Mouse (Mus musculus) kidney, embryonic 16.5 days (tissue): ENCODE measurements at regions not wholly inside any gene's neighbourhood (a gene's known extent, or its start where the extent isn't known, plus 50 kb on each side); places are given as distances from the start of the nearest gene placed in this dataset.

Source experiments
- ATAC-seq: fragments of 200-750 bp; cut with Nextera tagmentation; 2 replicates; pipeline ENCODE4 v1.8.0; 2017; ENCODE audit warnings: moderate TSS enrichment; ENCODE audit not compliant: low FRiP score, low TSS enrichment
- H3K27ac ChIP-seq: fragments of 300-500 bp; sonication (generic); 2 replicates; pipeline ENCODE4 v1.5.1; 2014; ENCODE audit warnings: low read length
- H3K27me3 ChIP-seq: fragments of 300-500 bp; sonication (generic); 2 replicates; pipeline ENCODE4 v1.6.1; 2014; ENCODE audit warnings: low read length, control low read depth, mixed read lengths; ENCODE audit not compliant: insufficient read depth
- H3K36me3 ChIP-seq: fragments of 300-500 bp; sonication (generic); 2 replicates; pipeline ENCODE4 v1.6.1; 2014; ENCODE audit warnings: low read length, control low read depth, mixed read lengths; ENCODE audit not compliant: insufficient read depth
- H3K4me1 ChIP-seq: fragments of 300-500 bp; sonication (generic); 2 replicates; pipeline ENCODE4 v1.6.1; 2014; ENCODE audit warnings: low read length, control low read depth, mixed read lengths; ENCODE audit not compliant: insufficient read depth
- H3K4me2 ChIP-seq: fragments of 300-500 bp; sonication (generic); replicated peaks from 2 replicates; pipeline ENCODE4 v1.6.1; 2014; ENCODE audit warnings: low read depth, low read length
- H3K4me3 ChIP-seq: fragments of 300-500 bp; sonication (generic); 2 replicates; pipeline ENCODE4 v1.5.1; 2014; ENCODE audit warnings: mild to moderate bottlenecking, low read length
- H3K9ac ChIP-seq: fragments of 300-500 bp; sonication (generic); replicated peaks from 2 replicates; pipeline ENCODE4 v1.6.1; 2014; ENCODE audit warnings: low read length
- H3K9me3 ChIP-seq: fragments of 300-500 bp; sonication (generic); 2 replicates; pipeline ENCODE4 v1.6.1; 2016; ENCODE audit warnings: low read length, control low read depth
- WGBS: fragments of 180-500 bp; shearing (Covaris S2); extraction: QIAGEN DNeasy Blood & Tissue Kit; methylation state at CpG from one replicate; pipeline ENCODE4 v1.1.7; 2014; 5-methylcytosine and 5-hydroxymethylcytosine counted together

DNA sequence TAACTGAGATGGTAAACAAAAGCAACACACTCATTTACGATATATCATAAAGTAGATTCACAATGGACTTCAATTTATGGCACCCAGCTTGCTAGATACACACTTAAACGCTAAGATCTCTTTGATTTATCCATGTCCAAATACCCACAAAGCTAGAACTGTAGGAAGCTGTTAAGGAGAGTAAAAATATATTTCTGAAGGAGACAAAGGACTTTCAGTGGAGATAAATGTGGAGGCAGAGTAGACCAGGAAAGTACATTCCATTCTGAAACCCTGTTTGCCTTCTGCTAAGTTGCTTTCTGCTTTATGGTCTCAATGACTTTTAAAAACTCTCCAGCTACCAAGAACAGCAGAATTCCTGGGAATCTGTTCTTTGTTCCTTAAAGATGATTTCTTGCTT lies 701.3 kb upstream of the Pkdcc start:
- Histone ChIP-seq H3K9ac (no peak overlapping the region), H3K4me1 (no peaks in the 10 kb centered on the region), H3K4me3 (no peak overlapping the region), H3K4me2 (no peak overlapping the region), H3K9me3 (no peaks in the 10 kb centered on the region), H3K36me3 (no peaks in the 10 kb centered on the region), H3K27me3 (no peaks in the 10 kb centered on the region), H3K27ac (no peak overlapping the region)
- no peak for ATAC-seq
- 32% methylated on average over 2 of the region's 2 CpGs for WGBS

DNA sequence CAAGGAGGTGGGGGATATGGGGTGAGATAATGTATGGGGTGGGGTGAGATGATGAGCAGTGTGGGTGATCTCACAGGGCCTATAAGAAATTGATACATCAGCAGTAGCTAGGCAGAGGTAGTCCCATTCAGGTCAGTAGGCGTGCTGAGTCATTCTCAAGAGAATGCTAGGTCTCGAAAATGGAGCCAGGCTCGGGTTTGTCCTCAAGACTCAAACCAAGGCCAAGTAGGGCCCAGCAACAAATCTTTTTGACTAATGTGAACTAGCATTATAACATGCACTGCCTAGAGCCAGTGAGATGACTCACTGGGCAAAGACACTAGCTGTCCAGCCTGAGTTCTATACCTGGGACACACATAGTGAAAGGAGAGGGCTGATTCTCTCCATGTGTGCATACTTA lies 710.8 kb upstream of the Pkdcc start:
- no peaks in the 10 kb centered on the region for H3K27me3 ChIP-seq
- H3K9me3 ChIP-seq: no peaks in the 10 kb centered on the region; the same call in 1 of the 2 replicates
- H3K27ac ChIP-seq: no peak overlapping the region
- no peak overlapping the region for H3K4me2 ChIP-seq
- H3K4me1 ChIP-seq: no peaks in the 10 kb centered on the region
- no peak for ATAC-seq
- 84% methylated on average over 3 of the region's 3 CpGs for WGBS
- no peak overlapping the region for H3K9ac ChIP-seq
- no peak overlapping the region for H3K4me3 ChIP-seq
- H3K36me3 ChIP-seq: no peaks in the 10 kb centered on the region

GRCm38 (mm10) chr17:82485544-82485943 lies 729.5 kb upstream of the Pkdcc start:
- Histone ChIP-seq H3K27ac (no peak overlapping the region), H3K9me3 (no peaks in the 10 kb centered on the region), H3K4me3 (no peak overlapping the region), H3K4me2 (no peak overlapping the region), H3K36me3 (no peaks in the 10 kb centered on the region), H3K27me3 (no peaks in the 10 kb centered on the region), H3K4me1 (no peaks in the 10 kb centered on the region), H3K9ac (no peak overlapping the region)
- WGBS: 40% methylated on average over 3 of the region's 3 CpGs
- no peak for ATAC-seq

- no peaks in the 10 kb centered on the region for H3K9me3 ChIP-seq
- H3K27me3 ChIP-seq: no peaks in the 10 kb centered on the region
- no peak overlapping the region for H3K27ac ChIP-seq
- H3K4me3 ChIP-seq: no peak overlapping the region
- no peaks in the 10 kb centered on the region for H3K36me3 ChIP-seq
- 82% methylated on average over 6 of the region's 6 CpGs for WGBS
- H3K4me1 ChIP-seq: no peaks in the 10 kb centered on the region
- H3K4me2 ChIP-seq: no peak overlapping the region
- no peak overlapping the region for H3K9ac ChIP-seq
- ATAC-seq: no peak
Measured at GRCm38 (mm10) chr17:82484609-82485008, 730.5 kb upstream of the Pkdcc start.

DNA sequence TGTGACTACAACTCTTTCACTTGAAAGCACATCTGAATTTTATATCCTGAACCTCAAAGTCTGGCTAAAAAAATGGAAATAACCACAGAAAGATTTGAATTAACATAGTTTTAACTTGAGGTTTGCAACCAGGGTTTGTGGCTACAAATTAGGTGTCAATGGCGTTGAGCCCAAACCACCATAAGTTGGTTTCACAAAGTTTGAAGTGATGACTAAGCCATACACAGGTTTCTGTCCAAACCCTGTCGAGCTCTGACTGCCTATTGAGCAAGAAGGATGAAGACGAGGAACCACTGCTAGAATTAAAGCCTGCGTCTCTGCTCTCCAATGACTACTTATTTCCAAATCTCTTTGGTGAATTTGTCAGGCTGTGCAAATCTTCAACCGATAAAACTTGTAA lies 719.8 kb upstream of the Slc8a1 start:
- Histone ChIP-seq H3K4me1 (no peaks in the 10 kb centered on the region), H3K36me3 (no peaks in the 10 kb centered on the region), H3K4me2 (no peak overlapping the region), H3K9ac (no peak overlapping the region), H3K4me3 (no peak overlapping the region), H3K9me3 (no peaks in the 10 kb centered on the region), H3K27me3 (no peaks in the 10 kb centered on the region), H3K27ac (no peak overlapping the region)
- 87% methylated on average over 5 of the region's 5 CpGs for WGBS
- ATAC-seq: no peak

- Histone ChIP-seq H3K27me3 (no peaks in the 10 kb centered on the region), H3K9me3 (no peaks in the 10 kb centered on the region), H3K4me2 (no peak overlapping the region), H3K9ac (no peak overlapping the region), H3K27ac (no peak overlapping the region), H3K4me1 (no peaks in the 10 kb centered on the region), H3K4me3 (no peak overlapping the region), H3K36me3 (no peaks in the 10 kb centered on the region)
- ATAC-seq: peak; percentile 84
- WGBS: 33% methylated on average over 1 of the region's 1 CpGs
Measured at GRCm38 (mm10) chr17:82453847-82454246, 715.7 kb upstream of the Slc8a1 start.

- no peaks in the 10 kb centered on the region for H3K36me3 ChIP-seq
- no peaks in the 10 kb centered on the region for H3K4me1 ChIP-seq
- H3K4me2 ChIP-seq: no peak overlapping the region
- H3K9ac ChIP-seq: no peak overlapping the region
- H3K4me3 ChIP-seq: no peak overlapping the region
- H3K27ac ChIP-seq: no peak overlapping the region; the same call in 1 of the 2 replicates
- peak; percentile 69; the same call in 1 of the 2 replicates for ATAC-seq
- no peaks in the 10 kb centered on the region for H3K9me3 ChIP-seq
- H3K27me3 ChIP-seq: no peaks in the 10 kb centered on the region
- 62% methylated on average over 3 of the region's 3 CpGs for WGBS
Measured at GRCm38 (mm10) chr17:82439105-82439504, 700.9 kb upstream of the Slc8a1 start.

- no peak overlapping the region for H3K27ac ChIP-seq
- no peak overlapping the region for H3K4me2 ChIP-seq
- no peak overlapping the region for H3K9ac ChIP-seq
- H3K4me1 ChIP-seq: no peaks in the 10 kb centered on the region
- 89% methylated on average over 3 of the region's 3 CpGs for WGBS
- ATAC-seq: no peak
- H3K9me3 ChIP-seq: no peaks in the 10 kb centered on the region
- no peaks in the 10 kb centered on the region for H3K27me3 ChIP-seq
- no peaks in the 10 kb centered on the region for H3K36me3 ChIP-seq
- no peak overlapping the region for H3K4me3 ChIP-seq
Measured at GRCm38 (mm10) chr17:82437206-82437605, 699.0 kb upstream of the Slc8a1 start.

DNA sequence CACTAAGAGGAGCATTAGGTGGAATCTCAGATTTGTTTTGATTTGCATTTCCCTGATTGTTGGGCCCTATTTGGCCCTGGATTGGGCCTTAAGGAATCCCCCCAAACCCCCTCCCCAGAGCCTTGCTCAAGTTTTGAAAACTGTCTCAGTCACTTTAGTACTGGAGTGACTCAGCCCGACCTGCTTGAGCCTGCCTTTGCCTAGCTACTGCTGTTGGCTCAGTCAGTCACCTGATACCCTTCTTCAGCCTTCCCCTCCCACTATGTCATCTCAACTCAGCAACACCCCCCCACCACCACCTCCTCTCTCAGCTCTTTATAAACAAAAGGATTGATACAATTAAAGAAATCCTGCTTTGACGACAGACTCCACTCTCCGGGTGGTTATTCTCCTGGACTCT lies 694.5 kb upstream of the Slc8a1 start:
- peak; percentile 77; the same call in 1 of the 2 replicates for ATAC-seq
- Histone ChIP-seq H3K9ac (no peak overlapping the region), H3K4me3 (no peak overlapping the region), H3K27ac (no peak overlapping the region), H3K4me2 (no peak overlapping the region), H3K4me1 (no peaks in the 10 kb centered on the region), H3K36me3 (no peaks in the 10 kb centered on the region), H3K9me3 (no peaks in the 10 kb centered on the region), H3K27me3 (no peaks in the 10 kb centered on the region)
- WGBS: 37% methylated on average over 3 of the region's 3 CpGs

DNA sequence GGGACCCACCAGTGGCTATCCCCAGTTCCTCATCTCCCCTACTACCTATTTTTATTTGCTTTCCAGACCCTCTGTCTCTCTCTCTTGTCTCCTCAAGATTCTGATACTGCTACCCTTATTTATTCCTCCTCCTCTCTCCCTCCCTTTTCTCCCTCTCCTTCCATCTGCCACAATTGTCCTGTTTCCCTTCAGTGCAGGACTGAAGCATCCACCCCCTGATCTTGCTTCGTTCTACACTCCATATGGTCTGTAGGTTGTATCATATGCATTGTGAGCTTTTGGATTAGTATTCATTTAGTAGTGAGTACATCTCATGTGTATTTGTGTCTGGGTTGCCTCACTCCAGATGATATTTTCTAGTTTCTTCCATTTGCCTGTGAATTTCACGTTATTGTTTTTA lies 670.1 kb upstream of the Slc8a1 start:
- Histone ChIP-seq H3K27ac (no peak overlapping the region), H3K9ac (no peak overlapping the region), H3K4me2 (no peak overlapping the region), H3K4me3 (no peak overlapping the region), H3K4me1 (no peaks in the 10 kb centered on the region), H3K27me3 (no peaks in the 10 kb centered on the region), H3K9me3 (no peaks in the 10 kb centered on the region), H3K36me3 (no peaks in the 10 kb centered on the region)
- WGBS: 88% methylated on average over 2 of the region's 2 CpGs
- no peak for ATAC-seq

- no peaks in the 10 kb centered on the region for H3K27me3 ChIP-seq
- H3K4me3 ChIP-seq: no peak overlapping the region
- H3K4me1 ChIP-seq: no peaks in the 10 kb centered on the region
- no peaks in the 10 kb centered on the region for H3K36me3 ChIP-seq
- H3K4me2 ChIP-seq: no peak overlapping the region
- H3K27ac ChIP-seq: no peak overlapping the region
- no peak overlapping the region for H3K9ac ChIP-seq
- no peaks in the 10 kb centered on the region for H3K9me3 ChIP-seq
- no peak for ATAC-seq
- WGBS: 80% methylated on average over 1 of the region's 1 CpGs
Measured at GRCm38 (mm10) chr17:82399328-82399727, 661.2 kb upstream of the Slc8a1 start.
